Mouse (Mus musculus) heart, embryonic 12.5 days (tissue): ENCODE measurements around the gene Slc44a5. TPM values are rescaled to one million over a fixed set of nuclear protein-coding genes. Genes with fewer than 3 reads are reported as not detected.

Experiments used
- ATAC-seq: fragments of 200-750 bp; cut with Nextera tagmentation; 2 replicates; pipeline ENCODE4 v1.8.0; 2017; ENCODE audit warnings: moderate TSS enrichment, moderate library complexity; ENCODE audit not compliant: insufficient number of reproducible peaks, low FRiP score
- H3K27ac ChIP-seq: fragments of 300-500 bp; sonication (generic); 2 replicates; pipeline ENCODE4 v1.5.1; 2016; ENCODE audit warnings: mild to moderate bottlenecking, moderate library complexity; ENCODE audit not compliant: poor library complexity, severe bottlenecking
- H3K27me3 ChIP-seq: fragments of 300-500 bp; sonication (generic); replicated peaks from 2 replicates; pipeline ENCODE4 v1.6.1; 2016; ENCODE audit warnings: mild to moderate bottlenecking, moderate library complexity
- H3K36me3 ChIP-seq: fragments of 300-500 bp; sonication (generic); 2 replicates; pipeline ENCODE4 v1.6.1; 2016; ENCODE audit warnings: mild to moderate bottlenecking, moderate library complexity
- H3K4me1 ChIP-seq: fragments of 300-500 bp; sonication (generic); replicated peaks from 2 replicates; pipeline ENCODE4 v1.6.1; 2016; ENCODE audit warnings: mild to moderate bottlenecking
- H3K4me2 ChIP-seq: fragments of 300-500 bp; sonication (generic); 2 replicates; pipeline ENCODE4 v1.6.1; 2016; ENCODE audit warnings: mild to moderate bottlenecking, moderate library complexity
- H3K4me3 ChIP-seq: fragments of 300-500 bp; sonication (generic); 2 replicates; pipeline ENCODE4 v1.5.1; 2016; ENCODE audit warnings: mild to moderate bottlenecking
- H3K9ac ChIP-seq: fragments of 300-500 bp; sonication (generic); 2 replicates; pipeline ENCODE4 v1.6.1; 2016; ENCODE audit warnings: mild to moderate bottlenecking, moderate library complexity
- H3K9me3 ChIP-seq: fragments of 300-500 bp; sonication (generic); replicated peaks from 2 replicates; pipeline ENCODE4 v1.6.1; 2016; ENCODE audit warnings: mild to moderate bottlenecking, moderate library complexity
- WGBS: fragments of 180-500 bp; shearing (Covaris S2); methylation state at CpG from one replicate; pipeline ENCODE4 v1.1.7; 2016; 5-methylcytosine and 5-hydroxymethylcytosine counted together
- polyA plus RNA-seq: library from polyadenylated mRNA; unstranded; fragments of >200 nt; fragmentation: Nextera tagmentation; extraction: Ambion mirVana; gene quantifications from 2 replicates; pipeline ENCODE4 v1.2.1, GENCODE M21; 2016

Slc44a5 gene
- polyA plus RNA-seq, 1 experiment from 2014 or later: 2.0 TPM

GRCm38 (mm10) chr3:154305163-154305884, 332.1 kb downstream of the Slc44a5 start:
- no peak for ATAC-seq
- H3K4me2 ChIP-seq: no peak overlapping the region
- H3K36me3 ChIP-seq: no peaks in the 10 kb centered on the region
- H3K9ac ChIP-seq: no peak overlapping the region
- no peaks in the 10 kb centered on the region for H3K9me3 ChIP-seq
- H3K27me3 ChIP-seq: no peaks in the 10 kb centered on the region
- H3K27ac ChIP-seq: no peak overlapping the region
- H3K4me1 ChIP-seq: no peaks in the 10 kb centered on the region; the same call in 1 of the 2 replicates
- 63% methylated on average over 16 of the region's 16 CpGs for WGBS
- no peak overlapping the region for H3K4me3 ChIP-seq

GRCm38 (mm10) chr3:154317651-154318248, 344.5 kb downstream of the Slc44a5 start:
- Histone ChIP-seq H3K9me3 (no peaks in the 10 kb centered on the region), H3K36me3 (no peaks in the 10 kb centered on the region), H3K4me1 (no peaks in the 10 kb centered on the region), H3K9ac (no peak overlapping the region), H3K27ac (no peak overlapping the region), H3K4me3 (no peak overlapping the region), H3K27me3 (peaks cover 24% of the 10 kb centered on the region), H3K4me2 (no peak overlapping the region)
- no peak for ATAC-seq
- WGBS: 18% methylated on average over 5 of the region's 5 CpGs

Other genes with a start within 250 kb of the Slc44a5 start
- gene St6galnac3, start 248.3 kb upstream of the Slc44a5 start, polyA plus RNA-seq: 27.0 and 27.4 TPM in 2 replicates
- 0.32 and 0.70 TPM in 2 replicates for gene Asb17, start 129.2 kb upstream of the Slc44a5 start, polyA plus RNA-seq
- 0.05 TPM in 1 of 2 replicates, not detected in the other for gene Msh4, start 67.3 kb upstream of the Slc44a5 start, polyA plus RNA-seq
- gene Rabggtb, start 60.4 kb upstream of the Slc44a5 start, polyA plus RNA-seq: 51.5 and 52.6 TPM in 2 replicates
- 181 and 188 TPM in 2 replicates for gene Acadm, start 28.8 kb upstream of the Slc44a5 start, polyA plus RNA-seq